Mouse (Mus musculus): ENCODE data around the gene Nkx6-2.

Nkx6-2 gene

DNA sequence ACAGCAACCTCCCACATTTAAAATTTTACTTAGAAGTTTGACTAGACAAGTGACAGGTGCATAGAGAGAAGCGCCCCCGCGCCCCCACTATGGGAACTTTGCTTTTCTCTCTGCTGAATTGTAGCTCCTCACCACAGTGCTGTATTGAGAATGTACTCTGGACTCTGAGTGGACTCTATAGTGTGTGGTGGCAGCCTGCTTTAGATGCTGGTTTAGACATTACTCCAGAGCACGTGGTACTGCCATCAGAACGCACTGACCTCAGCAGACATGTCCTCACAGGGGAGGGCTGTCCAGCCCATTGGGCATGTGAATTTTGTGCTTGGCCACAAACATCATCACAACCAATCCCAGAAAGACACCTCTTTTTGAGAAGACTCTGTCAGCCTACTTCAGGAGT, 11.8 kb downstream of the Nkx6-2 start:
- DNase-seq (ENCODE audit: low read depth, low spot score): no peak

DNA sequence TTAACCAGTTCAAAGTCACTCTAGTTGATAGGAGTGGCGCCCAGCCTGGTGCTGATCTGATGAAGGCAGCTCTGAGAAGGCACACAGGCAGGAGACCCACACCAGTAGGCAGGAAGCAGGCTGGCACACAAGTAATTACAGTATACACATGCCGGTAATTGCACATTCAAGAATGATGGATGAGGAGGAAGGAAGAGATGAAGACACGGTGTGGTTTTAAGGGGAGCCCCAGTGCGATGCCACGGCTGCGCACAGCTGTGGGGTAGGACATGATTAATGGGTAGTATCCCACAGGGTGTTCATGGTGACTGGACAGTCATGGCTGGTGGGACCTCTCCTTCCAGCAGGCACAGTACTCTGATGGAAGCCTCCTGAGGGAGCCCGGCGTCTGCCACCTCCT, 16.1 kb downstream of the Nkx6-2 start:
- DNase-seq (ENCODE audit: low read depth, low spot score): peak; percentile 32

DNA sequence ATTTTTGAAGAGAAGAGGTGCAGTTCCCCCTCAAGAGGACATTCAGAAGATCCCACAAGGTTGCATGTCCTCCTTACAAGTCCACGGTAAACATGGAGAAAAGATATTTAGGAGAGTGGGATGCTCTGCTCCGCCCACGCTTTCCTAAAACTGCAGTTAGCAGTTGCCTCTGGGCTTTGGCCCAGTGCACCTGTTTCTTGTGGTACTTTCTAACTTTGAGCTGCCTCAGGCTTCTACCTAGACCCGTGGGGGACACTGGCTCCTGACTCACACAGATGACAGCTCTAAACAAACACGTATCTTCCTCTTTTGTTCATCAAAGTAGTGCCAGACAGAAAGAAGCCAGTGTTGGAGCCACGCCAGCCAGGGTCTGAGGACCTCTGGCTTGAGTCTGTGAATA, 16.6 kb downstream of the Nkx6-2 start:
- DNase-seq (ENCODE audit: low read depth, low spot score): peak; percentile 11

DNA sequence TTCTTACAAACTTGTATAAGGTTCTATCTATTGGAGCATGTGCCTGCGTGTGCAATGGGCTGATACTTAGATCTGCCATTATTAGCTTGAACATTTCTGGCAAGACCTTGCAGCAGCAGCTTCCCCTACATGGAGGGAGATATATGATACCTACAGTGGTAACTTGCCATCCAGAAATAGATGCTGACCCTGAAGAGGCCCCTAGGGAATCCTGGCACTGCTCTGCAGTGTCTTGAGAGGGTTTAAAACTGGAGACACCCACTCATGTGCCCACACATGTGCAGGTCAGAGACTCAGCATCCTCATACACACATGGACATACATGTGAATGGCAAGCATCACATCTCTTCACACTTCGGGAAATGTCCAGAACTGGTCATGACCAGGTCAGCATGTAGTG, 18.4 kb downstream of the Nkx6-2 start:
- DNase-seq (ENCODE audit: low read depth, low spot score): no peak

DNA sequence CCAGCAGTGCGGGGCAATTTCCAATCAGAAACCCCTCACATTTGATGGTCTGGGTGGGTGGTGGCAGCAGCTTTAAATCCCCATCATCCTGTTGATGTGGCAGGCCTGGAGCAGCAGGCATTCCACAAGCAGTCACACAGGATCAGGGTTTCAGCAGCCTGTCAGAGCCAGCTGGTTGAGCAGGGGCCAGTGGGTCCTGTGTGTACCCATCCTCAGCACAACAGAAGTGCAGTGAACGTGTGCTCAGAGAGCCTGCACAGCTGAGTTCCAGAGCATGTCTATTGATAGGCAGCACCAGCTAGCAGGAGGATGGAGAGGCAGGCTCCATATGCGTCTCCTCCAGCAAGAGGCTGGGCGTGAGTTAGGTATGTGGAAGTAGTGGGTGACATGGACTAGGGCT, 19.2 kb downstream of the Nkx6-2 start:
- DNase-seq (ENCODE audit: low read depth, low spot score): no peak

DNA sequence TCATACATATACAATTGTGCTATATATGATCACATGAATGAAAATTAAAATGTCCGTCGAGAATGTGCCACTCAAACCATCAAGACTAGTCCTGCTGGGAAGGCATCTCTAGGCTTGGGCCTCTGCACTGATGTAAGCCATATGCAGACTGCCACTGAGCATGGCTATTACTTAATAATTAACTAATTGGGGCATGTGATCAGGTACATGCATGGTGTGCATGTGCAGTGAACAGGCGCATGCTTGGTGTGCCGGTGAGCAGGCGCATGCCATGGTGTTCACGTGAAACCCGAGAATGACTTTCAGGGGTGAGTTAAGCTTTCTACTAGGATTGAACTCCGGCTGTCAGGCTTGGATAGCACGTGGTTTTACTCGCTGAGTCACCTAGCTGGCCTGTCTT, 22.9 kb downstream of the Nkx6-2 start:
- no peak for DNase-seq (ENCODE audit: low read depth, low spot score)

DNA sequence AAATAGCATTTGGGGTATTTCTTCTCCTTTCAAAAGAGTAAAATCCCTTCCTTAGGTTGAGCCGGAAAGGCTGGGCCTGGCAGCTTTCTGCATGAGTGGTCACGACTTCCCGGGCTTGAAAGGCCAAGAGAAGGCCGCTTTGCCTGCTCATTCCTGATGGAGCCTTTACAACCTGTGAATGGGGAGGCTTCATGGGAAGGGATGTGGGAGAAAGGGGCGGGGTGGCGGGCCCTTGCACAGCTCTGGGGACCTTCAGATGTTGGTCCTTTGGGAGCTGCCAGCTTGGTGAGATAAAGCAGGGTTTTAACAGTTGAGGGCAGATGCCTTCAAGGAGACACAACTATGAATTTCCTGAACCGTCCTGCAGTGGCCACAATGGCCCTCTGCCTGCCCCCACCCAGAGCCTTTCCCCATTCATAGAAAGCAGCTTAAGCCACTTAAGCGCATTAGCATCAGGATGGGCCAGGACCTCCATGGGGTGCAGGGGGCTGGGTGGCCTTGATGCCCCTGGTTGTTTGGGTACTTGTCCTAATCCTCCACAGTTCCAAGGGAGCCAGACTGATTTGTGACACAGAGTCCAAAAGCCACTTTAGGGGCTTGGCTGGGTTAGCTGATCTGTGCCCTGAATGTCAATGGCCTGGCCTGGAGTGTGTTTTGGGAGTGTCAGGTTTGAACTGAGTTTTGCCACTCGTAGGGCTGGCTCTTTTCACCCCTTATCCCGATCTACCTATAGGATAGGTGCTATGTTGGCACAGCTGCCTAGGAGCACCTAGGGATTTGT, 25.7 kb downstream of the Nkx6-2 start:
- no peak for DNase-seq (ENCODE audit: low read depth, low spot score)

DNA sequence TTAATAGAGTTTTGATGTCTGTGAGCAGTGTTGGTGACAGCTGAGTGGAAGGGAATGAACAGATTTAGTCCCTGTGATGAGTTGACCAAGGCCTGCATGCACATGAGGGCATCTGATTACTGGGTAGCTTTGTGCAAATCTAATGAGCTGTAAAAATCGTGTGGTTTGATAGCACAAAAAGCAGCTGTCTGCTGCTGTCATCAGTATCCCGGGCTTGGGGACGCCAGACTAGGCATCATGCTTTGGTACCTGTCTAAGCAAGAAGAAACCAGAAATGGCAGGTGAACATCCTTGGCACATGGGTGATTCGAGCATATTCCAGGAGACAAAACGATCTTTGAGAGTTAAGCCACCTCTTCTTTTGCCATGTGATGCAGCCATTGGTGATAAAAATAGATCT, 26.3 kb downstream of the Nkx6-2 start:
- DNase-seq (ENCODE audit: low read depth, low spot score): no peak

DNA sequence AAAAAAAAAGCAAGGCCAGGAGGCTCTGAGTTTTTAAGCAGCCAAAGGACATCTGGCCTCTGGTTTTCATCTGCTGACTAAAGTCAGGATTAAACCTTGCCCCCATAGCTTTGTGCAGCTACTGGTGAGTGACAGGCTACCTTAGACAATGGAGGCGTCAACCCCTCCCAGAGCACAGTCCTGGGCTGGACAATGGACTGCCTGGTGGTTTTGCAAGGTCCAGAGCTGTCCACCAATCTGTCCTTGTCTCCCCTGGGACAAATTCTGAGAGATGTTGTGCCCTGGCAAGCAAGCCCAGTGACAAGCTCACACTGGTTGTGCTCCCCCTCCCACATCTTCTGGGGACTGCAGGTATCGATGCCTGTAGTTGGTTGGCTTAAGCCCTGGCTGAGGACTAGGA, 31.1 kb downstream of the Nkx6-2 start:
- no peak for DNase-seq (ENCODE audit: low read depth, low spot score)

DNA sequence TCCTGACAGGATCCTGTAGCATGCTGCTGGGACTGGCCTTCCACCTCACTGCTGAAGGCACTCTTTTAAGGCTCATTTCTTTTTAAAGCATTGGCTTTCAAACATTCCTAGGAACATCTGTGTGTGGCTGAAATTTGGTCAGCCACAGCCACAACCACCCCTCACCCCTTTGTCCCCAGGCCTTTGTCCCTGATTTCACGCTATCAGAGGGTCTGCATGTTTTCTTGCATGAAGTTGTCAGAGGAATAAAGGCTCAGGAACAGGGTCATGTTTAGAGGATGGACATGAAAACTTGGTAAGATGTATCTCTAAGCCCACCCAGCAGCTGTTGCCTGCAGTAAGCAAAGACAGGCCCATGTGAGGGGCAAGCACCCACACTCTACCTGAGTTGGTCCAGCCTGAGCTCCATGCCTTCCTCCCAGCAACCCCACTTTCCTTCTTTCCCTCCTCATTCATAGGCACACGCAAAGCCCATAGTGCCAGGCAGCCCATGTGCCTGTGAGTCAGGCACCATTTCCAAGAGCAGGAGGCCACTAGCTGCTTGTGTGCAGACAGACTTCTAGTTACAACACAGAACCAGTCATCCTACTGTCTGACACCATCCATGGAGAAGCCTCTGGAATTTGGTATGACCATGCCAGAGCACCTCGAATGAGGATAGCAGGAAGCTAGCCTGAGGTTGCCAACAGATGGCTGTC, 32.4 kb downstream of the Nkx6-2 start:
- DNase-seq (ENCODE audit: low read depth, low spot score): no peak

DNA sequence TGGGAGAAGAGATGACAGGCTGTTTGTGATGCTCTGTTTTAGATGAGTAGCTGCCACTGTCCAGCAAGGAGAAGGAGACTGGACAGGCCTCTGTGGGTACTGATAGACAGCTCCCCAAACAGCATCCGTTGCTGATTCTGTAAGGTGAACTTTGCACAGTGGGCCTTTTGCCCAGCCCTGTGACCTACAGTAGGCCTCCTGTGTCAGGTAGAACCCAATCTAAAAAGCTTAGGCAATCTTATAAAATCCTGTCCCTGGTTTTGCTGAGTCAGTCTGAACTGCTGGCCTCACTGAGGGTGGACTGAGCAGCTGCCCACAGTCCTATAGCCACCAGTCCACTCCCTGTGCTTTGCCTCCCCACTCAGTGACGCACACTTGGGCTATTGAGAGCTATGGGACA, 35.3 kb downstream of the Nkx6-2 start:
- no peak for DNase-seq (ENCODE audit: low read depth, low spot score)

DNA sequence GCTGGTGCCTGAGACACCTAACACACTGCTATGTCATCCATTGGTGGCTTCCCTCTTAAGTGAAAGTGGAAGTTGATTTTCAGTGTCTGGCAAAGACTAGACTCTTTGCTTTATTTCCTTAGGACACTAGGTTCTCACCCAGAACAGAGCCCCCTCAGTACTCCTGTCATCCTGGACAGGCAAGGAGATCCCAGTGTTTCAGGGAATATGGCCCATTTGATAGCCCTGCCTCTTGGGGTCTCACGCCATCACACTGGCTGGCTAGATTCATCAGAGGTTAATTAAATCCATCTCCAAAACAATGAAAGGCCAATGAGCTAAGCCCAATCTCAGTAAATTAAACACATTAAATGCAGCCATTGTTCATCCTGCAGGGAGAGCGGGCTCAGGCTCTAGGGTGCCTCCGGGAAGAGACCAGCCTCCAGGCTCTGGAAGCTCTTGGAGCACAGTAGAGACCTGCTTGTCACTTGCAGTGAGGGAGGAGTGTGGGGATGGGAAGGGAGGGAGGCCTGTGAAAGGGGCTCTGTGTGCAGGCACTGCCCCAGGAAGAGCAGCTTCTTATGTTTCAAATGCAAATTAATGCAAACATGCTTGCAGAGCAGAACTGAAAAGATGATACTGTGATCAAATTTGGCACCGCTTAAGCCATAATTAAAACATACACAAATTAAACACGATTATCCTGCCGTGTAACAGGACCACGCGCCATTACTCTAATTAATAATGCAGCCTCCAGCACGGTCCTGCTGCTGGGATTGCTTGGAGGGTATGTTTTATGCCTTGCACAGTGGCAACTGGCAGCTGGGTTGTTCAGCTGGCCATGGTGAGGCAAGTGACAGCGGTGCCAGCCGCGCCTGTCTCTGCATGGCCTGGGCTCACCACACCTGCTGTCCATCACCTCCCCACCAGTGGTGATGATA, 37.6 kb downstream of the Nkx6-2 start:
- peak; percentile 5 for DNase-seq (ENCODE audit: low read depth, low spot score)

DNA sequence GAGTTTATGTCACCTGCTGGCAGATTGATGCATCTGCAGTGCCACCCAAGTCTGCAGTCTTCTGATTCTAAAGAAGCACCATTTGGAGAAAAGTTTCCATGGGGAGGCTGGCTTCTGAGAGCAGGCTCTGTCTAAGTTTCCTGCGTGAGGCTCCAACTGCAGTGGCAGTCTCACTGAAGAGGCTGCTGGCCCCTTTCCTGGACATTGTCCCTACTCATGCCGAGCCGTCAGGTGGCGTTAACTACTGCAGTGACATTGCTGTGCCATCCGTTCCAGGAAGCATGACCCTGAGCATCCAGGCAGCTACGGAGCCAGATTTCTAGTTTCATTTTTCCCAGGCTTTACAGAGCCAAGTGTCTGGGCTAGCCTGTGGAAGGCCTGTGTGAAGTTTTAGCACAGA, 41.2 kb downstream of the Nkx6-2 start:
- no peak for DNase-seq (ENCODE audit: low read depth, low spot score)

DNA sequence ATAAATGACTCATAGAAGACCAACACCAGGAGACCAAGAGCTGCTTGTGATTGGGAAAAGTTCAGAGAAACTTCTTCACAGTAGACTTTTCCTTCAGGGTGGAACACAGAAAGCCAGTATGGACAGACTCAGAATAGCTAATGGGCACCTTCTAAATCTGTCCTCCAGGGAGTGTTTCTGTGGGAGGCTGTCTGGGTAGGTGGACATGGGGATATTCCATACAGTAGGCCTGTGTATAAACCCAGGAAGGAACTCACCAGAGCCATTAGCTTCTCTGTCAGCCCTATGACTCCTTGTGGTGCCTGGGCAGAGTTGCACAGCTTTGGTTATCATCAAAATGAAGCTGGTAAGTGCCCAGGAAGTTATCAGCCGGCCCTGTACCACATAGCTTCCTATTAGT, 42.0 kb downstream of the Nkx6-2 start:
- no peak for DNase-seq (ENCODE audit: low read depth, low spot score)

DNA sequence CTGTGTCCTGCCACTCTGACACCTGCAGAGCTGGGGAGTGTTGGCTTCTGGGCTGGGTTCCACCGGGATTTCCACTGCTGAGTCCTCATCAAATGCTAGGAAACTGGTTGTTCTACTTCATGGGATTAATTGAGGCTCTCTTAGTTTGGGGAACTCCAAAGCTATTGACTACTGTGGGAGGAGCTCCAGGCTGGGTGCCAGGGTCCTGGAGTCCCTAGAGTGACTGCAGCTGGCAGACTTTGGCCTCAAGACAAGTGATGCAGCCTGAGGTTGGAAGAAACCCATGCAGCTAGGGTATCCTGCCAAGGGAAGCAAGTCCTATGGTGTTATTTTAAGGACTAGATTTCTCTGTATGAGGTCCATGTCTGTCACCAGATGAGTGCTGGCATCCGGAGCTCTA, 44.1 kb downstream of the Nkx6-2 start:
- no peak for DNase-seq (ENCODE audit: low read depth, low spot score)

DNA sequence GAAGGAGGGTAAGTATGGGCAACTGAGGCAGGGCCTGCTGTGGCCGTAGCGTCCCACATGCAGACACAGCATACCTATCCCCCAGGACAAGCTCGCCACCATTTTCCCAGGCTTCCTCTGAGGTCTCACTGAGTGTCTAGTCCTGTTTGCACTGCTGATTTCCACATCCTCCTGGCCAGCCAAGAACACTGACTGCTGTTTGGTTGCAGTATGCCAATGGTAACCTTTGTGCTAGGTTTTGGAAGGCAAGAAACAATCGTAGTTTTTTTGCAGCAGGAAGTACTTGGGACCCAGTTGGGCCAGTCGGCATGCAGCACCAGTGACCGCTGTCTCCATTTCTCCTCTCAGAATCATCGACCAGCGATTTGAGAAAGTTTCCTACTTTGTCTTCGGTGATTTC, 44.8 kb downstream of the Nkx6-2 start:
- no peak for DNase-seq (ENCODE audit: low read depth, low spot score)

DNA sequence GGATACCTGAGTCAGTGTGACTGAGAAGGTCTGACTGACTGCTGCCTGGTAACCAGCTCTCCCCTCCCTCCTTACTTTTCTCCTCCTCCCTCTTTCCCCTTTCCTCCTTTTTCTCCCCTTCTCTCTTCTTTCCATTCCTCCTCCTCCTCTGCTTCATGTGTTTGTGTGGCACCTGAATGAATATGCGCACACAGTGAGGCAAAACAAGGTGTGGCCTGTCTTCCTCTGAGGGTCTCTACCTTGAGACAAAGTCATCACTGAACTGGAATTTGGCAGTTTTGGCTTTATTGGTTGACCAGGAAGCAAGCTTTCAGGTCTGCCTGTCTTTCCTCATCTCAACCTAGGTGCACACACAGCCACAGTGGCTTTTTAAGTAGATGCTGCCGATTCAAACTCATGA, 45.8 kb downstream of the Nkx6-2 start:
- DNase-seq (ENCODE audit: low read depth, low spot score): no peak

DNA sequence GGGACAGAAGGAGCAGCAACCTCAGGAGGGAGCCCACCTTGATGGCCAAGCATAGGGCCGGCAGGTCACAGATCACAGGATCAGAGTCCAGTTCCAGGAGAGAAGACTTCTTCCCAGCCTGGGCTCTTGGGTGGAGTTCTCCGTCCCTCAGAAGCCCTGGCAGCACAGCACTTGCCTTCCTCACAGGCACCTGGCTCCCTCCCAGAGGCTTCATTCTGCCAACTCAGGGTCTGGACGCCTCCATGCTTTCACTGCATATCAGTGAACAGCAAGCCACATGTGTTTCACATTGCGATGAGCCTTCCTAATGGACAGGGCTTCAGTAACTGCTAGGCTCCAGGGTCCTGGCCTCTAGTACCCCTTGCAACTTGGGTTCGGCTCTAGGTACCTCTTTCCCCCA, 46.3 kb downstream of the Nkx6-2 start:
- DNase-seq (ENCODE audit: low read depth, low spot score): no peak

DNA sequence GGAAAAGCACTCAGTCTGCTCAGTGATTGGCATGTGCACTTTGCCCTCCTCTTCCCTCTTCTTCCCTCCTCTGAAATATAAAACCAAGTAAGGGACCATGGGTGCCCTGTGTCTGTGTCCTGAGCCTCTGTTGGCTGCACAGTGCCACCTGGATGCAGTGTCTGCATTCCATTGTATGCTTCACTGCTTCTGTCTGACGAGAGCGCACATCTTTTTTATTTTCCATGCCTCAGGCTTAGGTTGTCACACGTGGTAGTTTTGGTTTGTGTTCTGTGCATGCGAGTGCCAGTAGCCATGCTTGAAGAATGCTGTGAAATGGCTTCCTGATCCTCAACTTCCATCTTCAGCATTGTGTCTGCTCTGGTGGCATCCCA, 51.2 kb downstream of the Nkx6-2 start:
- no peak for DNase-seq (ENCODE audit: low read depth, low spot score)

DNA sequence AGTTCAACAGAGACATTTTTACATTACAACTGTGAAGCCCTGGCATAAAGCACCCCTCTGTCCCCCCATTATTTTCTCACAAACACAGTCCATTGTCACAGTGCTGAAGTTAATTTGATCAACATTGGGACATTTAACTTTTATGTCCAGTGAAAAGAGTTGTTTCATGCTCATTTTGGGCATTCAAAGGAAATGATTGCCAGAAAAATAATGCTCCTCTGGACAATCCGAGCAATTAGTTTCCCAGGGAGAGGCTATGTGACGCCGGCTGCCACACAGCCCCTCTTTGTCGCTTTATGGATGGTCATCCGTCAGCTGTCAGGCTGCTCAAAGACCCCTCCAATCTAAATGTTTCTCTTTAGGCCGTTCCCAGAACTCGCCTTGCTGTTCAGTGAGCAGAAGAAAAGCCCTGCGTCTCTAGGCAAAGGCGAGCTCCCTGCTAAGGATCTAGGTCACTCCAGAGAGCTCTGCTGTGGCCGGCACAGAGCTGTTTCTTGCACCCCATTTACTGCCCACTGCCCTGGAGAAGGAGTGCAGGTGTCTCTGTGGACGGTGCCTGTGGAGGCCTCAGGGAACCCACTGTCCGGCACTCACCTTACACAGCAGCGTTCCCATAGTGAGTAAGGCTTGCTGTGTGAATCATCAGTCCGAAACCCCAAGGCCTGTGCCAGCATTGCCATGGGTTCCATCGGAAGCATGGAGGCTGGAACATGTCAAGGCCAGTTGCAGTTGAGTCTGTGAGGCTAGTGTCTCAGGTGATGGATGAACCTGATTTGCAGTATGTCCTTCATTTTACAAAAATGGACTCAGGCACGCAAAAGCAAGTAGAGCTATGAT, 51.8 kb downstream of the Nkx6-2 start:
- no peak for DNase-seq (ENCODE audit: low read depth, low spot score)
